Mouse (Mus musculus) cerebellum, adult 2 months (tissue): ENCODE measurements around the gene Sema5b. TPM values are rescaled to one million over a fixed set of nuclear protein-coding genes. Genes with fewer than 3 reads are reported as not detected.

ENCODE experiments used
- DNase-seq, 2 experiments: peaks; one replicate each; pipeline ENCODE4 v3.0.0; 2021
- H3K27ac ChIP-seq: fragments of 200-500 bp; 2 replicates; pipeline ENCODE4 v1.5.1; 2012; ENCODE audit warnings: low read length, control low read depth, inconsistent platforms; ENCODE audit not compliant: insufficient read depth
- H3K27me3 ChIP-seq: fragments of 200-500 bp; 2 replicates; pipeline ENCODE4 v1.6.1; 2012; ENCODE audit warnings: inconsistent platforms, mild to moderate bottlenecking, low read length, moderate library complexity; ENCODE audit not compliant: control insufficient read depth, insufficient read depth
- H3K4me1 ChIP-seq: fragments of 200-500 bp; 2 replicates; pipeline ENCODE4 v1.6.1; 2011; ENCODE audit warnings: low read length; ENCODE audit not compliant: control insufficient read depth, insufficient read depth
- H3K4me3 ChIP-seq: fragments of 200-500 bp; replicated peaks from 2 replicates; pipeline ENCODE3; 2011; ENCODE audit warnings: mild to moderate bottlenecking, low read depth, low read length, control low read depth; ENCODE audit not compliant: insufficient read depth
- CTCF ChIP-seq: fragments of 200-500 bp; IDR thresholded peaks from 2 replicates; pipeline ENCODE4 v1.5.1; 2011; ENCODE audit warnings: low read depth, mild to moderate bottlenecking, control low read depth, low read length, moderate library complexity, borderline replicate concordance; ENCODE audit not compliant: insufficient read depth
- POLR2A ChIP-seq: fragments of 200-500 bp; IDR thresholded peaks from 2 replicates; pipeline ENCODE4 v1.6.1; 2011; ENCODE audit warnings: low read length, control low read depth, borderline replicate concordance; ENCODE audit not compliant: insufficient read depth
- WGBS: fragments of 180-500 bp; shearing (Covaris S2); methylation state at CpG from one replicate; pipeline ENCODE4 v1.1.7; 2018; 5-methylcytosine and 5-hydroxymethylcytosine counted together
- polyA plus RNA-seq: library from polyadenylated mRNA; depleted of rRNA; stranded (reverse); fragments of >200 nt; gene quantifications from 2 replicates; pipeline ENCODE4 v1.2.3, GENCODE M21; 2012

The Sema5b gene
- polyA plus RNA-seq, 1 experiment, result 13.5 TPM

- 29% methylated on average over 11 of the region's 11 CpGs for WGBS
- Histone ChIP-seq H3K27me3 (no peaks in the 10 kb centered on the region), H3K4me3 (no peak overlapping the region), H3K4me1 (peaks cover 29% of the 10 kb centered on the region), H3K27ac (no peak overlapping the region)
- peak; percentile 89 to 96 for DNase-seq
- no peak for TF ChIP-seq CTCF
- TF ChIP-seq POLR2A, result no peak
Measured at GRCm38 (mm10) chr16:35577181-35577941, 36.4 kb downstream of the Sema5b start.

- Histone ChIP-seq H3K27ac (no peak overlapping the region), H3K4me3 (no peak overlapping the region), H3K4me1 (peaks cover 23% of the 10 kb centered on the region), H3K27me3 (no peaks in the 10 kb centered on the region)
- 81% methylated on average over 7 of the region's 7 CpGs for WGBS
- peak in 1 of 2 experiments; percentile 39 for DNase-seq
- TF ChIP-seq POLR2A, result no peak
- no peak for TF ChIP-seq CTCF
Measured at GRCm38 (mm10) chr16:35581299-35581698, 40.4 kb downstream of the Sema5b start.

GRCm38 (mm10) chr16:35583551-35584080 is 42.7 kb downstream of the Sema5b start:
- no peak for DNase-seq

GRCm38 (mm10) chr16:35585126-35585694 is 44.3 kb downstream of the Sema5b start:
- no peak for TF ChIP-seq POLR2A
- TF ChIP-seq CTCF, result no peak
- Histone ChIP-seq H3K27ac (no peak overlapping the region), H3K27me3 (no peaks in the 10 kb centered on the region), H3K4me3 (no peak overlapping the region), H3K4me1 (peaks cover 4% of the 10 kb centered on the region)
- 93% methylated on average over 8 of the region's 8 CpGs for WGBS
- DNase-seq, result no peak

More at GRCm38 (mm10) chr16:35583551-35584080, 42.7 kb downstream of the Sema5b start:
- Histone ChIP-seq H3K4me1 (peaks cover 8% of the 10 kb centered on the region), H3K27ac (no peak overlapping the region), H3K4me3 (no peak overlapping the region), H3K27me3 (no peaks in the 10 kb centered on the region)
- TF ChIP-seq POLR2A (no peak), CTCF (no peak)
- 90% methylated on average over 4 of the region's 4 CpGs for WGBS

GRCm38 (mm10) chr16:35587046-35587779 is 46.3 kb downstream of the Sema5b start:
- Histone ChIP-seq H3K4me1 (peaks cover 3% of the 10 kb centered on the region; the same call in 1 of the 2 replicates), H3K27ac (no peak overlapping the region), H3K27me3 (no peaks in the 10 kb centered on the region), H3K4me3 (no peak overlapping the region)
- TF ChIP-seq CTCF (no peak), POLR2A (no peak)
- no peak for DNase-seq
- WGBS, result 87% methylated on average over 8 of the region's 8 CpGs

- Histone ChIP-seq H3K27me3 (no peaks in the 10 kb centered on the region), H3K27ac (no peak overlapping the region), H3K4me1 (peaks cover 8% of the 10 kb centered on the region), H3K4me3 (no peak overlapping the region)
- TF ChIP-seq CTCF (no peak), POLR2A (no peak)
- no peak for DNase-seq
- WGBS, result 56% methylated on average over 20 of the region's 20 CpGs
Measured at GRCm38 (mm10) chr16:35587866-35588465, 47.0 kb downstream of the Sema5b start.

GRCm38 (mm10) chr16:35588731-35589151 is 47.8 kb downstream of the Sema5b start:
- H3K27ac ChIP-seq, result no peak overlapping the region
- TF ChIP-seq CTCF (no peak), POLR2A (no peak)

More at GRCm38 (mm10) chr16:35588731-35589151, 47.8 kb downstream of the Sema5b start:
- 79% methylated on average over 18 of the region's 18 CpGs for WGBS
- Histone ChIP-seq H3K27me3 (no peaks in the 10 kb centered on the region), H3K4me3 (no peak overlapping the region), H3K4me1 (peaks cover 8% of the 10 kb centered on the region)
- DNase-seq, result no peak
